Mouse (Mus musculus): ENCODE measurements around the gene Acad10. TPM values are rescaled to one million over a fixed set of nuclear protein-coding genes. Genes with fewer than 3 reads are reported as not detected.
"Not testable (repeated sequence)": the region's sequence is repeated elsewhere in the genome, so short reads cannot be mapped to it uniquely, and the experiment has no call there.

Gene Acad10
- total RNA-seq, 2 experiments from 2014 or later = 4.2 to 4.3 TPM

GRCm38 (mm10) chr5:121685495-121685894 lies 25.2 kb upstream of the Acad10 start:
- Histone ChIP-seq H3K27ac (peak overlapping the region; percentile 40), H3K4me3 (no peak overlapping the region)
- DNase-seq (ENCODE audit: low spot score in 2 of 2) = no peak
- TF ChIP-seq CTCF (conservative IDR thresholded peaks at IDR 0.05) = no peak

- TF ChIP-seq CTCF (conservative IDR thresholded peaks at IDR 0.05) = no peak
- DNase-seq (ENCODE audit: low spot score in 2 of 2) = no peak
- H3K27ac ChIP-seq = no peak overlapping the region
- H3K4me3 ChIP-seq = no peak overlapping the region
These were observed 21.9 kb upstream of the Acad10 start for GRCm38 (mm10) chr5:121682250-121682649.

GRCm38 (mm10) chr5:121670412-121670811 lies 10.1 kb upstream of the Acad10 start:
- DNase-seq (ENCODE audit: low spot score in 2 of 2) = no peak
- Histone ChIP-seq H3K4me3 (no peak overlapping the region), H3K27ac (no peak overlapping the region)
- peak; percentile 74 for TF ChIP-seq CTCF (conservative IDR thresholded peaks at IDR 0.05)

GRCm38 (mm10) chr5:121668411-121668810 lies 8.1 kb upstream of the Acad10 start:
- no peak for TF ChIP-seq CTCF (conservative IDR thresholded peaks at IDR 0.05)
- H3K4me3 ChIP-seq = no peak overlapping the region
- no peak overlapping the region for H3K27ac ChIP-seq
- no peak for DNase-seq (ENCODE audit: low spot score in 2 of 2)

- H3K27ac ChIP-seq = no peak overlapping the region
- TF ChIP-seq CTCF (conservative IDR thresholded peaks at IDR 0.05) = no peak
- no peak overlapping the region for H3K4me3 ChIP-seq
- DNase-seq (ENCODE audit: low spot score in 2 of 2) = no peak
These were observed 6.8 kb upstream of the Acad10 start for GRCm38 (mm10) chr5:121667067-121667466.

GRCm38 (mm10) chr5:121664971-121665370 lies 4.7 kb upstream of the Acad10 start:
- TF ChIP-seq CTCF (conservative IDR thresholded peaks at IDR 0.05) = no peak
- H3K4me3 ChIP-seq = no peak overlapping the region
- no peak for DNase-seq (ENCODE audit: low spot score in 2 of 2)
- H3K27ac ChIP-seq = no peak overlapping the region

- no peak overlapping the region for H3K4me3 ChIP-seq
- DNase-seq (ENCODE audit: low spot score in 2 of 2) = no peak
- H3K27ac ChIP-seq = no peak overlapping the region
- TF ChIP-seq CTCF (conservative IDR thresholded peaks at IDR 0.05) = no peak
These were observed 3.8 kb upstream of the Acad10 start for GRCm38 (mm10) chr5:121664078-121664477.

- Histone ChIP-seq H3K4me3 (no peak overlapping the region), H3K27ac (no peak overlapping the region)
- DNase-seq (ENCODE audit: low spot score in 2 of 2) = no peak
- TF ChIP-seq CTCF (conservative IDR thresholded peaks at IDR 0.05) = no peak
These were observed 3.1 kb upstream of the Acad10 start for GRCm38 (mm10) chr5:121663456-121663855.

GRCm38 (mm10) chr5:121661494-121661893 lies 1.2 kb upstream of the Acad10 start:
- Histone ChIP-seq H3K27ac (no peak overlapping the region; the same call in 1 of the 2 replicates), H3K4me3 (peak overlapping the region; percentile 69)
- no peak for TF ChIP-seq CTCF (conservative IDR thresholded peaks at IDR 0.05)
- DNase-seq (ENCODE audit: low spot score in 2 of 2) = no peak

- peak overlapping the region; percentile 98 for H3K27ac ChIP-seq
- peak overlapping the region; percentile 69 for H3K4me3 ChIP-seq
- no peak for TF ChIP-seq CTCF (conservative IDR thresholded peaks at IDR 0.05)
- DNase-seq (ENCODE audit: low spot score in 2 of 2) = peak in 1 of 2 experiments; percentile 33
These were observed 562 bp upstream of the Acad10 start for GRCm38 (mm10) chr5:121660897-121661254.

GRCm38 (mm10) chr5:121657656-121658055 lies 2.7 kb downstream of the Acad10 start:
- H3K27ac ChIP-seq; DNase-seq (ENCODE audit: low spot score in 2 of 2); H3K4me3 ChIP-seq: not testable (repeated sequence)

- not testable (repeated sequence) for DNase-seq (ENCODE audit: low spot score in 2 of 2); H3K4me3 ChIP-seq; H3K27ac ChIP-seq
These were observed 3.4 kb downstream of the Acad10 start for GRCm38 (mm10) chr5:121656866-121657265.

GRCm38 (mm10) chr5:121654526-121654925 lies 5.8 kb downstream of the Acad10 start:
- TF ChIP-seq CTCF (conservative IDR thresholded peaks at IDR 0.05) = no peak
- H3K27ac ChIP-seq = no peak overlapping the region
- H3K4me3 ChIP-seq = no peak overlapping the region
- no peak for DNase-seq (ENCODE audit: low spot score in 2 of 2)

GRCm38 (mm10) chr5:121649134-121649533 lies 11.2 kb downstream of the Acad10 start:
- no peak for TF ChIP-seq CTCF (conservative IDR thresholded peaks at IDR 0.05)
- no peak overlapping the region for H3K4me3 ChIP-seq

GRCm38 (mm10) chr5:121639601-121640000 lies 20.7 kb downstream of the Acad10 start:
- TF ChIP-seq CTCF (conservative IDR thresholded peaks at IDR 0.05) = no peak
- no peak overlapping the region for H3K27ac ChIP-seq
- no peak for DNase-seq (ENCODE audit: low spot score in 2 of 2)
- no peak overlapping the region for H3K4me3 ChIP-seq

More at GRCm38 (mm10) chr5:121649134-121649533, 11.2 kb downstream of the Acad10 start:
- no peak overlapping the region for H3K27ac ChIP-seq
- no peak for DNase-seq (ENCODE audit: low spot score in 2 of 2)
